Mouse (Mus musculus): ENCODE measurements around the gene Ccdc63.

Gene Ccdc63

GRCm38 (mm10) chr5:122125211-122125760, 15.3 kb downstream of the Ccdc63 start:
- DNase-seq (ENCODE audit: low read depth), result no peak

GRCm38 (mm10) chr5:122116243-122116642, 24.4 kb downstream of the Ccdc63 start:
- DNase-seq (ENCODE audit: low read depth), result no peak

GRCm38 (mm10) chr5:122115266-122115763, 25.3 kb downstream of the Ccdc63 start:
- DNase-seq (ENCODE audit: low read depth), result no peak

GRCm38 (mm10) chr5:122114176-122114575, 26.4 kb downstream of the Ccdc63 start:
- no peak for DNase-seq (ENCODE audit: low read depth)

- DNase-seq (ENCODE audit: low read depth), result no peak
Measured at GRCm38 (mm10) chr5:122113450-122113849, 27.2 kb downstream of the Ccdc63 start.

GRCm38 (mm10) chr5:122111933-122112248, 28.7 kb downstream of the Ccdc63 start:
- DNase-seq (ENCODE audit: low read depth), result no peak

GRCm38 (mm10) chr5:122111091-122111932, 29.3 kb downstream of the Ccdc63 start:
- no peak for DNase-seq (ENCODE audit: low read depth)

- no peak for DNase-seq (ENCODE audit: low read depth)
Measured at GRCm38 (mm10) chr5:122110625-122111024, 30.0 kb downstream of the Ccdc63 start.

GRCm38 (mm10) chr5:122109325-122110060, 31.1 kb downstream of the Ccdc63 start:
- no peak for DNase-seq (ENCODE audit: low read depth)

GRCm38 (mm10) chr5:122108104-122108503, 32.5 kb downstream of the Ccdc63 start:
- no peak for DNase-seq (ENCODE audit: low read depth)

- DNase-seq (ENCODE audit: low read depth), result no peak
Measured at GRCm38 (mm10) chr5:122106212-122106611, 34.4 kb downstream of the Ccdc63 start.

GRCm38 (mm10) chr5:122104981-122105380, 35.6 kb downstream of the Ccdc63 start:
- DNase-seq (ENCODE audit: low read depth), result no peak

GRCm38 (mm10) chr5:122104201-122104600, 36.4 kb downstream of the Ccdc63 start:
- DNase-seq (ENCODE audit: low read depth), result no peak

- no peak for DNase-seq (ENCODE audit: low read depth)
Measured at GRCm38 (mm10) chr5:122103075-122103474, 37.5 kb downstream of the Ccdc63 start.

GRCm38 (mm10) chr5:122102476-122103050, 38.1 kb downstream of the Ccdc63 start:
- no peak for DNase-seq (ENCODE audit: low read depth)

GRCm38 (mm10) chr5:122094439-122094838, 46.2 kb downstream of the Ccdc63 start:
- DNase-seq (ENCODE audit: low read depth), result no peak

GRCm38 (mm10) chr5:122093734-122094133, 46.9 kb downstream of the Ccdc63 start:
- DNase-seq (ENCODE audit: low read depth), result no peak

- DNase-seq (ENCODE audit: low read depth), result no peak
Measured at GRCm38 (mm10) chr5:122092794-122093193, 47.8 kb downstream of the Ccdc63 start.

GRCm38 (mm10) chr5:122091070-122091469, 49.6 kb downstream of the Ccdc63 start:
- DNase-seq (ENCODE audit: low read depth), result no peak

- DNase-seq (ENCODE audit: low read depth), result no peak
Measured at GRCm38 (mm10) chr5:122089664-122090063, 51.0 kb downstream of the Ccdc63 start.

- DNase-seq (ENCODE audit: low read depth), result peak; percentile 54
Measured at GRCm38 (mm10) chr5:122088917-122089316, 51.7 kb downstream of the Ccdc63 start.

- no peak for DNase-seq (ENCODE audit: low read depth)
Measured at GRCm38 (mm10) chr5:122086121-122086520, 54.5 kb downstream of the Ccdc63 start.
